Mouse (Mus musculus) inflammation-experienced regulatory T-cells (primary cell): Measurements from ENCODE around the gene Rpl9. TPM values are rescaled to one million over a fixed set of nuclear protein-coding genes. Genes with fewer than 3 reads are reported as not detected.

ENCODE experiments used
- polyA plus RNA-seq, 2 experiments: library from polyadenylated mRNA; unstranded; fragments of 100-300 nt; shearing (Covaris generic); gene quantifications; one replicate each; pipeline ENCODE4 v1.2.1; 2017

Gene Rpl9
- 1,000 to 10,000 TPM in 1 of 2 experiments, 100 to 1,000 TPM in 1; 902 to 1,025 TPM for polyA plus RNA-seq

GRCm38 (mm10) chr5:65390648-65391644 lies at the start of gene Rpl9, which contains the start of gene Lias:
Rpl9 (minus strand) TSS chr5:65391444.
Lias (plus strand) TSS chr5:65391497.

DNA sequence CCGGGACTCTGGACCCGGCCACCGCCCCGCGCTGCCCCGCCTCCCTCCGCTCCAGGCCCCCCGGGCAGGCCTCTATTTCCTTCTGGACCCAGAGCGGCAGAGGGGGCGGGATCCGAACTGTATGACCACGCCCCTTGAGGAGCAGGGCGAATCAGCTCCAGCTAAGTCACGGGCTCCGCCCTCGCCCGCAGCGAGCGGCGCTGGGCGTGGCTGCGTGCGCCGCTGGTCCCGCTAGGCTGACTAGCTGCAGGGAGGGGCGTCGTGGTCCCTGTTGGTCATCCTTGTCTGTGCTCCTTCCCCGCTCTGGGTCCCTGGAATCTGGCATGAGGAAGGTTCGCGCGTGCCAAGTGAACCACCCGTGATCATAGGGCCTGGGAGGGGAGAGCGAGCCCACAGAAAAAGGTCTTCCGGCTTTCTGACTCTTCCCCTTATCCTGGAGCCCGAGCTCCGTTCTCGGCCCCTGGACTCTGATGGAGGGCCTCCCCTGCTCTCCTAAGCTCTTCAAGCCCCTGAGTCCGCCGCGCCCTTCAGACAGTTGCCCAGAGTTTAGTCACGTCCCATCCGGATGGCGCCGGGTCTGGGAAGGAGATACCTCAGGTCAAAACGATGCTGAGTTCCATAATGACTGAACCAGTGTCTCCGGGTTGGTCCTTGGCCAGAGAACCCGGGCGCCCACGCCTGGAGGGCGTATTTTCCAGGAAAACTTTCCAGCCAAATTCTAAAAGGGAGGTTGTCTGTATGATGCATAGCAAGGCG lies 44.7 kb upstream of the Rpl9 start, which contains the start of gene Ugdh:
Gene Ugdh, minus strand, starts transcription at position 144 of the 756 bp plus-strand sequence.

GRCm38 (mm10) chr5:65348168-65348567 lies 43.1 kb downstream of the Rpl9 start, which contains the start of gene Klb:
Klb (plus strand) TSS chr5:65348314.

Other genes with a start within 250 kb of the Rpl9 start
- gene Wdr19, start 191.7 kb downstream of the Rpl9 start, polyA plus RNA-seq: 1 to 10 TPM; 3.2 to 4.4 TPM
- 10 to 100 TPM; 46.2 to 47.2 TPM for gene Rfc1, start 55.8 kb downstream of the Rpl9 start, polyA plus RNA-seq
- under 1 TPM; 0.10 to 0.26 TPM for gene Klb, start 43.1 kb downstream of the Rpl9 start, polyA plus RNA-seq
- 10 to 100 TPM; 41.6 to 42.0 TPM for gene Lias, start 53 bp upstream of the Rpl9 start, polyA plus RNA-seq
- 10 to 100 TPM; 32.1 to 37.1 TPM for gene Ugdh, start 44.5 kb upstream of the Rpl9 start, polyA plus RNA-seq
- not detected for gene Gm43552, start 101.4 kb upstream of the Rpl9 start, polyA plus RNA-seq
- 100 to 1,000 TPM; 168 to 176 TPM for gene Smim14, start 145.7 kb upstream of the Rpl9 start, polyA plus RNA-seq
- gene Ube2k, start 145.8 kb upstream of the Rpl9 start, polyA plus RNA-seq: 100 to 1,000 TPM in 1 of 2 experiments, 10 to 100 TPM in 1; 99.2 to 101 TPM